25 mouse cellular contexts compared by ENCODE assay signal in genomic region chr7:29489364-29489763, GRCm38 (mm10). TPM values are rescaled to one million over a fixed set of nuclear protein-coding genes. Genes with fewer than 3 reads are reported as not detected.
DNase-seq lines count a peak whose midpoint lies in the region; ATAC-seq lines count a peak whose summit lies in the region.
"Had no signal": no experiment of that assay in that cellular context is flagged by ENCODE, and none has a peak within 500 bp of the region (broad histone marks: within the 10 kb centered on the region; RNA-seq: fewer than 3 reads in every experiment).

No protein-coding gene starts in this region.

- no peak overlapping the region for H3K4me2 ChIP-seq in lung, embryonic 15.5 days
- H3K4me2 ChIP-seq in neural tube, embryonic 12.5 days (replicated peaks) = no peak overlapping the region
- no peak overlapping the region for H3K4me2 ChIP-seq in embryonic facial prominence, embryonic 14.5 days (ENCODE audit: low read depth, low read length)
- H3K4me2 ChIP-seq: heart, embryonic 12.5 days; intestine, embryonic 15.5 days; liver, embryonic 15.5 days; midbrain, embryonic 15.5 days had no signal

- WGBS in lung, embryonic 15.5 days = 37% methylated on average over 3 of the region's 3 CpGs
- WGBS in neural tube, embryonic 12.5 days = 22% methylated on average over 3 of the region's 3 CpGs
- 18% methylated on average over 3 of the region's 3 CpGs for WGBS in embryonic facial prominence, embryonic 14.5 days

- H3K9ac ChIP-seq in lung, embryonic 15.5 days = no peak overlapping the region
- no peak overlapping the region for H3K9ac ChIP-seq in neural tube, embryonic 12.5 days
- H3K9ac ChIP-seq in embryonic facial prominence, embryonic 14.5 days (ENCODE audit: low read depth, low read length) = no peak overlapping the region
- H3K9ac ChIP-seq: heart, embryonic 12.5 days; intestine, embryonic 15.5 days; liver, embryonic 15.5 days; midbrain, embryonic 15.5 days had no signal

- H3K9me3 ChIP-seq in lung, embryonic 15.5 days = no peaks in the 10 kb centered on the region
- no peaks in the 10 kb centered on the region for H3K9me3 ChIP-seq in neural tube, embryonic 12.5 days
- no peaks in the 10 kb centered on the region for H3K9me3 ChIP-seq in embryonic facial prominence, embryonic 14.5 days (ENCODE audit: control insufficient read depth, low read length)
- H3K9me3 ChIP-seq: heart, embryonic 12.5 days; hindbrain, embryonic 10.5 days; intestine, embryonic 15.5 days; limb, embryonic 10.5 days; liver, embryonic 15.5 days; midbrain, embryonic 15.5 days had no signal

- ATAC-seq in lung, embryonic 15.5 days (ENCODE audit: borderline replicate concordance, extremely low read depth, low FRiP score, low TSS enrichment) = no peak
- 0 out of 2 replicates have a peak, but pooled peaks have one; percentile 13 for ATAC-seq in neural tube, embryonic 12.5 days (ENCODE audit: low FRiP score, low read depth)
- 0 out of 2 replicates have a peak, but pooled peaks have one; percentile 30 for ATAC-seq in embryonic facial prominence, embryonic 14.5 days (ENCODE audit: low read depth)
- ATAC-seq in megakaryocyte-erythroid progenitor cell, adult 5-6 weeks (replicated peaks; ENCODE audit: low FRiP score, low TSS enrichment, poor library complexity, severe bottlenecking) = no peak
- ATAC-seq: hindbrain, embryonic 16.5 days; intestine, embryonic 15.5 days; midbrain, embryonic 15.5 days had no signal

- no peaks in the 10 kb centered on the region for H3K36me3 ChIP-seq in lung, embryonic 15.5 days
- no peaks in the 10 kb centered on the region for H3K36me3 ChIP-seq in neural tube, embryonic 12.5 days
- H3K36me3 ChIP-seq in embryonic facial prominence, embryonic 14.5 days (ENCODE audit: control insufficient read depth, insufficient read depth, low read length) = no peaks in the 10 kb centered on the region
- H3K36me3 ChIP-seq: heart, embryonic 12.5 days; hindbrain, embryonic 10.5 days; liver, embryonic 15.5 days; midbrain, embryonic 15.5 days had no signal

- H3K27me3 ChIP-seq in lung, embryonic 15.5 days = no peaks in the 10 kb centered on the region
- H3K27me3 ChIP-seq in neural tube, embryonic 12.5 days (replicated peaks) = no peaks in the 10 kb centered on the region
- H3K27me3 ChIP-seq in embryonic facial prominence, embryonic 14.5 days (replicated peaks; ENCODE audit: control insufficient read depth, insufficient read depth, low read length) = no peaks in the 10 kb centered on the region
- H3K27me3 ChIP-seq: intestine, embryonic 15.5 days; liver, embryonic 15.5 days had no signal

- DNase-seq in lung, postnatal 36 days = no peak
- DNase-seq in neural tube, embryonic 10.5 days (ENCODE audit: extremely low spot score, low spot score) = no peak
- DNase-seq in embryonic facial prominence, embryonic 14.5 days (ENCODE audit: low spot score) = no peak
- no peak for DNase-seq in adrenal gland, postnatal 14 days
- DNase-seq: adrenal gland, postnatal 36 days; cerebellum, adult 11 months; cerebellum, adult 9-11 months; heart, postnatal 10 days; kidney, adult 8-10 months; kidney, postnatal 10 days; liver; right cerebral cortex, postnatal 14 days had no signal

- no peak overlapping the region for H3K4me3 ChIP-seq in lung, embryonic 15.5 days
- no peak overlapping the region for H3K4me3 ChIP-seq in neural tube, embryonic 12.5 days
- no peak overlapping the region for H3K4me3 ChIP-seq in embryonic facial prominence, embryonic 14.5 days (ENCODE audit: low read depth, low read length)
- H3K4me3 ChIP-seq: erythroblast, embryonic 14.5 days; heart, embryonic 12.5 days; intestine, embryonic 15.5 days; layer of hippocampus, adult 2 months; limb, embryonic 10.5 days; liver, embryonic 15.5 days; midbrain, embryonic 15.5 days had no signal

- peaks cover 29% of the 10 kb centered on the region for H3K4me1 ChIP-seq in lung, embryonic 15.5 days
- H3K4me1 ChIP-seq in neural tube, embryonic 12.5 days = peaks cover 12% of the 10 kb centered on the region
- peaks cover 12% of the 10 kb centered on the region for H3K4me1 ChIP-seq in embryonic facial prominence, embryonic 14.5 days (ENCODE audit: control insufficient read depth, insufficient read depth, low read length)
- H3K4me1 ChIP-seq: heart, embryonic 12.5 days had no signal

- H3K27ac ChIP-seq in lung, embryonic 15.5 days = peak overlapping the region; percentile 30; the same call in 1 of the 2 replicates
- H3K27ac ChIP-seq in neural tube, embryonic 12.5 days = no peak overlapping the region
- H3K27ac ChIP-seq in embryonic facial prominence, embryonic 14.5 days (replicated peaks; ENCODE audit: low read depth, low read length) = no peak overlapping the region
- H3K27ac ChIP-seq: intestine, embryonic 15.5 days; liver, embryonic 15.5 days; macrophage; midbrain, embryonic 15.5 days had no signal

RNA-seq across cellular contexts. Expression of gene Sipa1l3, which starts 29.1 kb away (rescaled TPM):
- polyA plus RNA-seq in lung, embryonic 15.5 days (2015; fragmentation: Nextera tagmentation; extraction: Ambion mirVana) = 24.1 and 25.1 TPM in 2 replicates
- polyA plus RNA-seq in neural tube, embryonic 12.5 days (2016; fragmentation: Nextera tagmentation; extraction: Ambion mirVana) = 10.8 and 11.8 TPM in 2 replicates
- 12.5 and 15.6 TPM in 2 replicates for polyA plus RNA-seq in embryonic facial prominence, embryonic 14.5 days (2014; fragmentation: Nextera tagmentation; extraction: Ambion mirVana)
- total RNA-seq in adrenal gland, postnatal 14 days (2021) = 29.2 and 30.5 TPM in 2 replicates
- 48.5 and 56.1 TPM in 2 replicates for total RNA-seq in megakaryocyte-erythroid progenitor cell, adult 5-6 weeks (2014; fragmentation: Nextera tagmentation)
- total RNA-seq in megakaryocyte-erythroid progenitor cell, adult 5-6 weeks (2017) = 6.2 and 7.0 TPM in 2 replicates

Comparison
In these comparisons a context has a peak if more than half of its experiments do, and no peak if none do; other contexts are left out.
1. ATAC-seq: peak in neural tube, embryonic 12.5 days (single experiment) and embryonic facial prominence, embryonic 14.5 days (single experiment); none in lung, embryonic 15.5 days (single experiment) and megakaryocyte-erythroid progenitor cell, adult 5-6 weeks (single experiment).